Mouse (Mus musculus): ENCODE measurements around the gene Efs.

DNA sequence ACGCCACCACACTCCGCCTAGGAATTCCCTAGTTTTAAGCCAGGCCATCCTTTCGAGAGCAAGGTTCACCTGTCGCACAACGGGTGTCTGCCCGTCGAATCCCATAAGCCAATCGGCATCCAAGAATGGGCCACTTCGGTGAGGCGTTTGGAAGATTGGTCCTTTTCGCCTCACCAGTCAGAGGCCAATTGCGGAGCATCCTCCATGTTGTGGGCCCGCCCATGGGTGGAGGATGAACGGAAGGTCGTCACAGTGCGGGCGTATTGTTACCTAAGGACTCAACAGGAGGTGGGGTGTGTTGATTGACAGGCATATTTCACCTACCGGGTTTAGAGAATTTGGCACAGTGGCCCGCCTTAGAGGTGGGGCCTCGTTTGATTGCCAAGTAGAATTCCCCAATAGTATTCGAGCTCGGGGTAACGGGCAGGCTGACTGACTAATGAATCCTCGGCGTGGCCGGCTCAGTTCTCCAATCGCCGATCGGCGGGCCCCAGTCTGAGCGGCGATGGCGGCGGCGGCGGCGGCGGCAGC is 32.2 kb downstream of the Efs start:
- TF ChIP-seq CTCF (conservative IDR thresholded peaks at IDR 0.05; ENCODE audit: low read length), result no peak
- no peak for TF ChIP-seq NANOG (IDR thresholded peaks at IDR 0.05; ENCODE audit: borderline replicate concordance, low read length)

Measured in E14TG2a.4 (cell line).